In genomic region chr5:135710599-135711214, GRCm38 (mm10) we compare ENCODE assay signal across 9 mouse cellular contexts. TPM values are rescaled to one million over a fixed set of nuclear protein-coding genes. Genes with fewer than 3 reads are reported as not detected.
DNase-seq lines count a peak whose midpoint lies in the region; ATAC-seq and TF ChIP-seq lines count a peak whose summit lies in the region.
"Had no signal": no experiment of that assay in that cellular context is flagged by ENCODE, and none has a peak within 500 bp of the region (broad histone marks: within the 10 kb centered on the region; RNA-seq: fewer than 3 reads in every experiment).

No protein-coding gene starts in this region.

- H3K27me3 ChIP-seq in forebrain, postnatal 0 days (ENCODE audit: insufficient read depth, low read length), result no peaks in the 10 kb centered on the region

- DNase-seq in adrenal gland, adult 2 months, result peak; percentile 87
- DNase-seq in adrenal gland, postnatal 4 days (ENCODE audit: low spot score in 2 of 2), result no peak
- no peak for DNase-seq in left cerebral cortex, adult 2 months (ENCODE audit: extremely low spot score in 1 of 2, low spot score in 2 of 2)
- DNase-seq in left cerebral cortex, adult 8-10 months (ENCODE audit: low spot score in 2 of 2), result no peak
- peak; percentile 18 for DNase-seq in Muller cell, postnatal 12 days (ENCODE audit: inconsistent ontology term)
- no peak for DNase-seq in forebrain, postnatal 0 days
- DNase-seq in thymus, postnatal 4 days, result no peak
- DNase-seq: lung, embryonic 14.5 days had no signal

- WGBS in forebrain, postnatal 0 days, result 85% methylated on average over 7 of the region's 7 CpGs

- intact Hi-C loops in left cerebral cortex, adult 2 months (cut with DNase I), result loop anchor here (5.0 kb wide), 1 partner anchor 143 kb away; no protein-coding TSS in a partner anchor

- H3K36me3 ChIP-seq in forebrain, postnatal 0 days (ENCODE audit: insufficient read depth), result peaks cover 3% of the 10 kb centered on the region; the same call in 1 of the 2 replicates

- no peak overlapping the region for H3K4me3 ChIP-seq in left cerebral cortex, adult 2 months
- H3K4me3 ChIP-seq in forebrain, postnatal 0 days (ENCODE audit: low read depth, low read length), result no peak overlapping the region

- no peak for TF ChIP-seq CTCF in left cerebral cortex, adult 2 months (IDR thresholded peaks at IDR 0.05)
- no peak for TF ChIP-seq CTCF in forebrain, postnatal 0 days (IDR thresholded peaks at IDR 0.05; ENCODE audit: low read depth)

- peak; percentile 76 for ATAC-seq in megakaryocyte, adult 5-6 weeks (ENCODE audit: poor library complexity, severe bottlenecking)
- ATAC-seq in forebrain, postnatal 0 days, result no peak

- H3K9ac ChIP-seq in forebrain, postnatal 0 days, result no peak overlapping the region
- H3K9ac ChIP-seq: lung, embryonic 14.5 days had no signal

- H3K4me2 ChIP-seq in forebrain, postnatal 0 days (ENCODE audit: low read depth), result no peak overlapping the region
- H3K4me2 ChIP-seq: lung, embryonic 14.5 days had no signal

- no peaks in the 10 kb centered on the region for H3K4me1 ChIP-seq in forebrain, postnatal 0 days (ENCODE audit: insufficient read depth)

- peak overlapping the region; percentile 28; the same call in 1 of the 2 replicates for H3K27ac ChIP-seq in left cerebral cortex, adult 2 months
- H3K27ac ChIP-seq in forebrain, postnatal 0 days (ENCODE audit: low read depth, low read length), result no peak overlapping the region

- H3K9me3 ChIP-seq in forebrain, postnatal 0 days (ENCODE audit: low read length), result no peaks in the 10 kb centered on the region

RNA-seq across cellular contexts. Expression of gene Tmem120a, which starts 33.5 kb away (rescaled TPM):
- 10 to 100 TPM; 40.8 to 80.5 TPM for total RNA-seq in adrenal gland, adult 2 months (2021)
- polyA plus RNA-seq in adrenal gland, adult 2 months (2012; rRNA removed), result 60.0 and 87.2 TPM in 2 replicates
- 10 to 100 TPM; 46.8 to 53.9 TPM for total RNA-seq in adrenal gland, postnatal 4 days (2021)
- 10 to 100 TPM; 18.3 to 18.4 TPM for total RNA-seq in left cerebral cortex, adult 2 months (2021)
- 10 to 100 TPM; 16.8 to 20.5 (median 19.7) TPM for total RNA-seq in left cerebral cortex, adult 8-10 months (2022)
- 18.1 and 20.9 TPM in 2 replicates for total RNA-seq in megakaryocyte, adult 5-6 weeks (2015)
- 15.1 and 19.1 TPM in 2 replicates for total RNA-seq in megakaryocyte, adult 5-6 weeks (2017)
- 42.7 and 49.1 TPM in 2 replicates for total RNA-seq in forebrain, postnatal 0 days (2014; rRNA removed)
- 111 and 126 TPM in 2 replicates for polyA plus RNA-seq in forebrain, postnatal 0 days (2015; fragmentation: Nextera tagmentation; extraction: Ambion mirVana)

RNA-seq across cellular contexts. Expression of gene Por, which starts 40.9 kb away (rescaled TPM):
- total RNA-seq in adrenal gland, adult 2 months (2021), result 100 to 1,000 TPM; 265 to 364 TPM
- 371 and 563 TPM in 2 replicates for polyA plus RNA-seq in adrenal gland, adult 2 months (2012; rRNA removed)
- total RNA-seq in adrenal gland, postnatal 4 days (2021), result 100 to 1,000 TPM; 168 to 190 TPM
- 10 to 100 TPM; 86.0 to 93.6 TPM for total RNA-seq in left cerebral cortex, adult 2 months (2021)
- total RNA-seq in left cerebral cortex, adult 8-10 months (2022), result 100 to 1,000 TPM in 1 of 4 experiments, 10 to 100 TPM in 3; 82.4 to 100 (median 95.4) TPM
- total RNA-seq in megakaryocyte, adult 5-6 weeks (2015), result 29.6 and 31.1 TPM in 2 replicates
- total RNA-seq in megakaryocyte, adult 5-6 weeks (2017), result 45.9 and 49.7 TPM in 2 replicates
- total RNA-seq in forebrain, postnatal 0 days (2014; rRNA removed), result 78.5 and 89.5 TPM in 2 replicates
- 76.7 and 96.1 TPM in 2 replicates for polyA plus RNA-seq in forebrain, postnatal 0 days (2015; fragmentation: Nextera tagmentation; extraction: Ambion mirVana)

Comparison
In these comparisons a context has a peak if more than half of its experiments do, and no peak if none do; other contexts are left out.
1. DNase-seq: peak in adrenal gland, adult 2 months (single experiment) and Muller cell, postnatal 12 days (single experiment); none in adrenal gland, postnatal 4 days (0 of 2), left cerebral cortex, adult 2 months (0 of 2), left cerebral cortex, adult 8-10 months (0 of 2), forebrain, postnatal 0 days (single experiment) and thymus, postnatal 4 days (single experiment).